Mouse (Mus musculus) bone marrow macrophage, adult 2 months (primary cell): ENCODE results near the gene Josd1.

Source experiments
- CTCF ChIP-seq: IDR thresholded peaks from 2 replicates; pipeline ENCODE4 v1.5.1; 2012; ENCODE audit warnings: low read depth, mild to moderate bottlenecking, low read length, moderate library complexity
- POLR2A ChIP-seq: IDR thresholded peaks from 2 replicates; pipeline ENCODE4 v1.6.1; 2012; ENCODE audit warnings: mild to moderate bottlenecking, low read depth, low read length, borderline replicate concordance

- TF ChIP-seq CTCF (no peak), POLR2A (no peak)
Observed at GRCm38 (mm10) chr15:79648130-79648529, 39.6 kb downstream of the Josd1 start.
